Comparison of ENCODE assay signal across 22 mouse cellular contexts in genomic region chr2:16374288-16374687, GRCm38 (mm10). TPM values are rescaled to one million over a fixed set of nuclear protein-coding genes. Genes with fewer than 3 reads are reported as not detected.
DNase-seq lines count a peak whose midpoint lies in the region; ATAC-seq and TF ChIP-seq lines count a peak whose summit lies in the region.
"Had no signal": no experiment of that assay in that cellular context is flagged by ENCODE, and none has a peak within 500 bp of the region (broad histone marks: within the 10 kb centered on the region; RNA-seq: fewer than 3 reads in every experiment).

No protein-coding gene starts in this region.

- no peaks in the 10 kb centered on the region for H3K27me3 ChIP-seq in kidney, adult 2 months (replicated peaks; ENCODE audit: control insufficient read depth, insufficient read depth, low read length)
- H3K27me3 ChIP-seq in megakaryocyte, embryonic 14.5 days (replicated peaks) = no peaks in the 10 kb centered on the region
- H3K27me3 ChIP-seq: CH12.LX; embryonic facial prominence, embryonic 15.5 days; hindbrain, embryonic 12.5 days had no signal

- H3K9me3 ChIP-seq in megakaryocyte, embryonic 14.5 days = no peaks in the 10 kb centered on the region
- H3K9me3 ChIP-seq: embryonic facial prominence, embryonic 15.5 days; forebrain, embryonic 10.5 days; heart, embryonic 10.5 days; hindbrain, embryonic 12.5 days had no signal

- TF ChIP-seq CTCF in kidney, adult 2 months (conservative IDR thresholded peaks at IDR 0.05; ENCODE audit: insufficient read depth, insufficient read length, low read depth, low read length) = no peak

- H3K36me3 ChIP-seq in kidney, adult 2 months (ENCODE audit: control insufficient read depth, insufficient read depth, low read length) = no peaks in the 10 kb centered on the region
- no peaks in the 10 kb centered on the region for H3K36me3 ChIP-seq in megakaryocyte, embryonic 14.5 days (replicated peaks; ENCODE audit: low read length)
- H3K36me3 ChIP-seq: embryonic facial prominence, embryonic 15.5 days; forebrain, embryonic 10.5 days; heart, embryonic 10.5 days; hindbrain, embryonic 12.5 days had no signal

- H3K4me3 ChIP-seq in kidney, adult 2 months (ENCODE audit: insufficient read depth, low read depth, low read length) = no peak overlapping the region
- peak overlapping the region; percentile 65 for H3K4me3 ChIP-seq in megakaryocyte, embryonic 14.5 days (replicated peaks)
- H3K4me3 ChIP-seq: embryonic facial prominence, embryonic 15.5 days; erythroblast, embryonic 14.5 days; forebrain, embryonic 10.5 days; heart, embryonic 10.5 days; hindbrain, embryonic 12.5 days had no signal

- TF ChIP-seq POLR2A in kidney, adult 2 months (IDR thresholded peaks at IDR 0.05; ENCODE audit: low read depth, low read length) = no peak

- H3K4me1 ChIP-seq in kidney, adult 2 months (ENCODE audit: control insufficient read depth, insufficient read depth, low read length) = peaks cover 10% of the 10 kb centered on the region
- H3K4me1 ChIP-seq in megakaryocyte, embryonic 14.5 days = peaks cover 36% of the 10 kb centered on the region
- H3K4me1 ChIP-seq: embryonic facial prominence, embryonic 15.5 days; forebrain, embryonic 10.5 days; heart, embryonic 10.5 days; hindbrain, embryonic 12.5 days had no signal

- peak; percentile 18 for DNase-seq in kidney, adult 2 months
- DNase-seq in kidney, adult 18-20 months = no peak
- no peak for DNase-seq in lung, postnatal 25 days (ENCODE audit: low spot score)
- no peak for DNase-seq in retina, postnatal 1 day
- DNase-seq: adrenal gland, postnatal 10 days; cerebellum, adult 11 months; cerebellum, adult 9-10 months; cerebellum, postnatal 25 days; heart, adult 18-20 months; heart, postnatal 10 days; heart, postnatal 4 days had no signal

- peak overlapping the region; percentile 41 for H3K27ac ChIP-seq in kidney, adult 2 months (ENCODE audit: insufficient read depth, low read depth, low read length)
- H3K27ac ChIP-seq: embryonic facial prominence, embryonic 15.5 days; forebrain, embryonic 10.5 days; heart, embryonic 10.5 days; hindbrain, embryonic 12.5 days had no signal

- ATAC-seq in megakaryocyte, adult 5-6 weeks (ENCODE audit: poor library complexity, severe bottlenecking) = no peak
- peak; percentile 83 for ATAC-seq in megakaryocyte progenitor cell, adult 5-6 weeks (replicated peaks; ENCODE audit: poor library complexity)
- ATAC-seq: forebrain, embryonic 14.5 days; hindbrain, embryonic 16.5 days had no signal

RNA-seq across cellular contexts. Expression of gene Plxdc2, which starts 18.2 kb away (rescaled TPM):
- polyA plus RNA-seq in kidney, adult 2 months (2012; rRNA removed) = 32.6 and 34.3 TPM in 2 replicates
- 5.8 and 19.1 TPM in 2 replicates for polyA plus RNA-seq in megakaryocyte, embryonic 14.5 days (2012; ENCODE audit: insufficient read depth, low replicate concordance)
- 0.39 and 1.0 TPM in 2 replicates for total RNA-seq in megakaryocyte, adult 5-6 weeks (2015)
- 0.73 TPM in 2 replicates for total RNA-seq in megakaryocyte, adult 5-6 weeks (2017)
- total RNA-seq in megakaryocyte progenitor cell, adult 5-6 weeks (2015) = 0.29 and 0.52 TPM in 2 replicates
- 0.14 and 0.29 TPM in 2 replicates for total RNA-seq in megakaryocyte progenitor cell, adult 5-6 weeks (2017)
- total RNA-seq: CH12.LX had no signal
- polyA plus RNA-seq: erythroblast, embryonic 14.5 days had no signal
